Mouse (Mus musculus): Measurements from ENCODE around the gene Tas2r108.
A peak's percentile ranks its signal among the peaks of the same experiment; 100 is the strongest.

Gene Tas2r108

GRCm38 (mm10) chr6:40493229-40493628 is at the start of gene Tas2r108:
Tas2r108 (plus strand) TSS chr6:40493529.
- DNase-seq (ENCODE audit: low read depth): no peak

- no peak for DNase-seq (ENCODE audit: low read depth)
Observed at GRCm38 (mm10) chr6:40448626-40449025, 44.7 kb upstream of the Tas2r108 start.

GRCm38 (mm10) chr6:40454436-40455041 is 38.8 kb upstream of the Tas2r108 start:
- DNase-seq (ENCODE audit: low read depth): no peak

GRCm38 (mm10) chr6:40465710-40466109 is 27.6 kb upstream of the Tas2r108 start:
- DNase-seq (ENCODE audit: low read depth): no peak

- DNase-seq (ENCODE audit: low read depth): peak; percentile 87
Observed at GRCm38 (mm10) chr6:40470916-40471719, 22.2 kb upstream of the Tas2r108 start, which contains the start of gene Ssbp1. Ssbp1 (plus strand) TSS chr6:40471352.

GRCm38 (mm10) chr6:40471720-40472010 is 21.7 kb upstream of the Tas2r108 start:
- DNase-seq (ENCODE audit: low read depth): no peak

GRCm38 (mm10) chr6:40476132-40476531 is 17.2 kb upstream of the Tas2r108 start:
- DNase-seq (ENCODE audit: low read depth): no peak

GRCm38 (mm10) chr6:40479705-40480104 is 13.6 kb upstream of the Tas2r108 start:
- DNase-seq (ENCODE audit: low read depth): peak; percentile 41

- DNase-seq (ENCODE audit: low read depth): no peak
Observed at GRCm38 (mm10) chr6:40482318-40482717, 11.0 kb upstream of the Tas2r108 start.

GRCm38 (mm10) chr6:40490933-40491332 is 2.4 kb upstream of the Tas2r108 start, which contains the start of gene Tas2r137:
Tas2r137 (plus strand) TSS chr6:40491233.
- DNase-seq (ENCODE audit: low read depth): no peak

- no peak for DNase-seq (ENCODE audit: low read depth)
Observed at GRCm38 (mm10) chr6:40519408-40519807, 26.1 kb downstream of the Tas2r108 start, which contains the start of gene Prss37. Prss37 (minus strand) TSS chr6:40519508.
